Mouse (Mus musculus) heart, embryonic 14.5 days (tissue): ENCODE measurements around the gene Apoe. TPM values are rescaled to one million over a fixed set of nuclear protein-coding genes. Genes with fewer than 3 reads are reported as not detected.
A peak's percentile ranks its signal among the peaks of the same experiment; 100 is the strongest.

Source experiments
- ATAC-seq: fragments of 200-750 bp; cut with Nextera tagmentation; 2 replicates; pipeline ENCODE4 v1.8.0; 2017; ENCODE audit warnings: low read depth, moderate TSS enrichment; ENCODE audit not compliant: insufficient number of reproducible peaks, insufficient read depth, low FRiP score
- H3K27ac ChIP-seq, 2 experiments: fragments of 200-500 bp in 1 of 2; fragments of 300-500 bp in 1 of 2; sonication (generic) in 1 of 2; replicated peaks in 1 of 2; 2 replicates each; pipeline ENCODE4 v1.5.1; 2012 to 2014; ENCODE audit warnings: low read depth in 2 of 2, low read length in 2 of 2, control low read depth in 1 of 2, mild to moderate bottlenecking in 1 of 2, mixed read lengths in 1 of 2; ENCODE audit not compliant: control insufficient read depth in 1 of 2, insufficient read depth in 1 of 2
- H3K27me3 ChIP-seq: fragments of 300-500 bp; sonication (generic); 2 replicates; pipeline ENCODE4 v1.6.1; 2014; ENCODE audit warnings: mild to moderate bottlenecking, low read length, control low read depth; ENCODE audit not compliant: control insufficient read depth, insufficient read depth
- H3K36me3 ChIP-seq: fragments of 300-500 bp; sonication (generic); 2 replicates; pipeline ENCODE4 v1.6.1; 2014; ENCODE audit warnings: mild to moderate bottlenecking, control low read depth, low read length, mixed read lengths; ENCODE audit not compliant: control insufficient read depth, insufficient read depth
- H3K4me1 ChIP-seq, 2 experiments: fragments of 200-500 bp in 1 of 2; fragments of 300-500 bp in 1 of 2; sonication (generic) in 1 of 2; 2 replicates each; pipeline ENCODE4 v1.6.1; 2012 to 2014; ENCODE audit warnings: low read length in 2 of 2, control low read depth in 1 of 2, mixed read lengths in 1 of 2; ENCODE audit not compliant: control insufficient read depth in 2 of 2, insufficient read depth in 2 of 2
- H3K4me2 ChIP-seq: fragments of 300-500 bp; sonication (generic); 2 replicates; pipeline ENCODE4 v1.6.1; 2014; ENCODE audit warnings: mild to moderate bottlenecking, low read length
- H3K4me3 ChIP-seq, 2 experiments: fragments of 200-500 bp in 1 of 2; fragments of 300-500 bp in 1 of 2; sonication (generic) in 1 of 2; 2 replicates each; pipeline ENCODE4 v1.5.1; 2012 to 2014; ENCODE audit warnings: low read length in 2 of 2, mild to moderate bottlenecking in 2 of 2, control low read depth in 1 of 2, low read depth in 1 of 2, moderate library complexity in 1 of 2; ENCODE audit not compliant: control insufficient read depth in 1 of 2, insufficient read depth in 1 of 2
- H3K9ac ChIP-seq: fragments of 300-500 bp; sonication (generic); 2 replicates; pipeline ENCODE4 v1.6.1; 2014; ENCODE audit warnings: mild to moderate bottlenecking, low read length
- H3K9me3 ChIP-seq: fragments of 300-500 bp; sonication (generic); 2 replicates; pipeline ENCODE4 v1.6.1; 2016; ENCODE audit warnings: low read length, control low read depth; ENCODE audit not compliant: control insufficient read depth
- WGBS: fragments of 180-500 bp; shearing (Covaris S2); extraction: QIAGEN DNeasy Blood & Tissue Kit; methylation state at CpG from one replicate; pipeline ENCODE4 v1.1.7; 2014; 5-methylcytosine and 5-hydroxymethylcytosine counted together
- polyA plus RNA-seq: library from polyadenylated mRNA; unstranded; fragments of >200 nt; fragmentation: Nextera tagmentation; extraction: Ambion mirVana; gene quantifications from 2 replicates; pipeline ENCODE4 v1.2.1, GENCODE M21; 2014

Gene Apoe
- polyA plus RNA-seq, 1 experiment from 2014 or later = 695 TPM

- Histone ChIP-seq H3K9me3 (no peaks in the 10 kb centered on the region), H3K9ac (0 out of 2 replicates have a peak within 1 kb of the TSS, but pooled peaks have one; percentile 21), H3K4me1 (peaks cover 0 to 4% of the 10 kb centered on the region in 2 experiments; a peak in 1 of 4 replicates), H3K36me3 (no peaks in the 10 kb centered on the region), H3K4me3 (no peak within 1 kb of the TSS), H3K4me2 (no peak within 1 kb of the TSS), H3K27me3 (no peaks in the 10 kb centered on the region), H3K27ac (no peak within 1 kb of the TSS)
- WGBS = 36% methylated on average over 8 of the region's 8 CpGs
- no peak for ATAC-seq
These were observed 17.7 kb downstream of the Apoe start, which contains the start of the genes Gm44805 and Apoc4 for GRCm38 (mm10) chr7:19681202-19681694. TSS of gene Gm44805 (minus strand) at chr7:19681423. TSS of gene Apoc4 (minus strand) at chr7:19681479.

GRCm38 (mm10) chr7:19680702-19681101, 18.3 kb downstream of the Apoe start:
- Histone ChIP-seq H3K9ac (no peak overlapping the region), H3K4me3 (no peak overlapping the region), H3K36me3 (no peaks in the 10 kb centered on the region), H3K9me3 (no peaks in the 10 kb centered on the region), H3K4me1 (peaks cover 0 to 4% of the 10 kb centered on the region in 2 experiments; a peak in 1 of 4 replicates), H3K4me2 (no peak overlapping the region), H3K27ac (no peak overlapping the region), H3K27me3 (no peaks in the 10 kb centered on the region)
- WGBS = 91% methylated on average over 2 of the region's 2 CpGs
- ATAC-seq = no peak

GRCm38 (mm10) chr7:19678901-19679300, 20.1 kb downstream of the Apoe start:
- H3K27ac ChIP-seq = no peak overlapping the region
- H3K36me3 ChIP-seq = no peaks in the 10 kb centered on the region
- peaks cover 0 to 4% of the 10 kb centered on the region in 2 experiments; a peak in 1 of 4 replicates for H3K4me1 ChIP-seq
- no peaks in the 10 kb centered on the region for H3K9me3 ChIP-seq
- H3K9ac ChIP-seq = no peak overlapping the region
- ATAC-seq = no peak
- no peak overlapping the region for H3K4me3 ChIP-seq
- WGBS = 89% methylated on average over 3 of the region's 3 CpGs
- H3K27me3 ChIP-seq = no peaks in the 10 kb centered on the region
- no peak overlapping the region for H3K4me2 ChIP-seq

GRCm38 (mm10) chr7:19677872-19678271, 21.1 kb downstream of the Apoe start, which contains the start of gene Apoc2:
TSS of gene Apoc2 (minus strand) at chr7:19677941.
- Histone ChIP-seq H3K27me3 (no peaks in the 10 kb centered on the region), H3K36me3 (no peaks in the 10 kb centered on the region), H3K27ac (no peak within 1 kb of the TSS), H3K4me2 (no peak within 1 kb of the TSS), H3K4me1 (peaks cover 0 to 4% of the 10 kb centered on the region in 2 experiments; a peak in 1 of 4 replicates), H3K9ac (no peak within 1 kb of the TSS), H3K9me3 (no peaks in the 10 kb centered on the region), H3K4me3 (no peak within 1 kb of the TSS)
- ATAC-seq = no peak
- WGBS = 61% methylated on average over 8 of the region's 8 CpGs

GRCm38 (mm10) chr7:19676662-19677061, 22.3 kb downstream of the Apoe start:
- no peak overlapping the region for H3K27ac ChIP-seq
- ATAC-seq = no peak
- H3K9ac ChIP-seq = no peak overlapping the region
- H3K36me3 ChIP-seq = no peaks in the 10 kb centered on the region
- no peaks in the 10 kb centered on the region for H3K27me3 ChIP-seq
- peaks cover 0 to 4% of the 10 kb centered on the region in 2 experiments; a peak in 1 of 4 replicates for H3K4me1 ChIP-seq
- no peak overlapping the region for H3K4me2 ChIP-seq
- H3K4me3 ChIP-seq = no peak overlapping the region
- 44% methylated on average over 1 of the region's 1 CpGs for WGBS
- no peaks in the 10 kb centered on the region for H3K9me3 ChIP-seq

GRCm38 (mm10) chr7:19675824-19676223, 23.2 kb downstream of the Apoe start:
- no peak for ATAC-seq
- H3K4me3 ChIP-seq = no peak overlapping the region
- no peak overlapping the region for H3K9ac ChIP-seq
- H3K4me2 ChIP-seq = no peak overlapping the region
- no peaks in the 10 kb centered on the region for H3K9me3 ChIP-seq
- no peaks in the 10 kb centered on the region for H3K36me3 ChIP-seq
- WGBS = 76% methylated on average over 10 of the region's 10 CpGs
- H3K27ac ChIP-seq = no peak overlapping the region
- H3K4me1 ChIP-seq = no peaks in the 10 kb centered on the region; a peak in 1 of 4 replicates
- no peaks in the 10 kb centered on the region for H3K27me3 ChIP-seq

- Histone ChIP-seq H3K4me2 (no peak overlapping the region), H3K4me1 (peaks cover 4% of the 10 kb centered on the region in 2 experiments; a peak in 3 of 4 replicates), H3K27me3 (no peaks in the 10 kb centered on the region), H3K4me3 (no peak overlapping the region), H3K9me3 (no peaks in the 10 kb centered on the region), H3K36me3 (no peaks in the 10 kb centered on the region), H3K9ac (no peak overlapping the region), H3K27ac (no peak overlapping the region)
- WGBS = 52% methylated on average over 14 of the region's 14 CpGs
- no peak for ATAC-seq
These were observed 25.8 kb downstream of the Apoe start for GRCm38 (mm10) chr7:19673083-19673699.
